Mouse (Mus musculus): ENCODE measurements at regions not wholly inside any gene's neighbourhood (a gene's known extent, or its start where the extent isn't known, plus 50 kb on each side); places are given as distances from the start of the nearest gene placed in this dataset.
"Not testable (repeated sequence)": the region's sequence is repeated elsewhere in the genome, so short reads cannot be mapped to it uniquely, and the experiment has no call there.

DNA sequence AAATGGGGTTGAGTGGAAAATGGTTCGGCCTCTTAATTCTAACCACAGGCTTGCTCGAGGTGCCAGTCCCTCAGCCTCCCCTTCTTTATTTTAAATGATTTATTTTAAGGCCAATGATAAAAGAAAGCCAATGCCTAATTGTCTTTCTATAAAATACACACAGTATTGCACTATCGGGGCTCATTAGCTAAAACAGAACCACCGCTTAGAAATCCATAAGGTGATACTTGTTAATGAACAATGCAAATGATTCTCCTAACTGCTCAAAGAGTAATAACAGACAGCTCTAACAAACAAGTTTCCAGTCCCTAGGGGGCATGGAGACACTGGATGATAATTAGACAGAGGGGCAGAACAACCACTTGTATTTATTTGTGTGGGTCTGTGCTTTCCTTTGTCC, 58.8 kb downstream of the Emx2 start:
- no peak for DNase-seq

- DNase-seq, result peak; percentile 7
Observed at GRCm38 (mm10) chr19:59519156-59519555, 61.0 kb downstream of the Emx2 start.

GRCm38 (mm10) chr19:59522176-59522575, 64.0 kb downstream of the Emx2 start:
- DNase-seq, result no peak

GRCm38 (mm10) chr19:59523356-59523755, 65.2 kb downstream of the Emx2 start:
- no peak for DNase-seq

DNA sequence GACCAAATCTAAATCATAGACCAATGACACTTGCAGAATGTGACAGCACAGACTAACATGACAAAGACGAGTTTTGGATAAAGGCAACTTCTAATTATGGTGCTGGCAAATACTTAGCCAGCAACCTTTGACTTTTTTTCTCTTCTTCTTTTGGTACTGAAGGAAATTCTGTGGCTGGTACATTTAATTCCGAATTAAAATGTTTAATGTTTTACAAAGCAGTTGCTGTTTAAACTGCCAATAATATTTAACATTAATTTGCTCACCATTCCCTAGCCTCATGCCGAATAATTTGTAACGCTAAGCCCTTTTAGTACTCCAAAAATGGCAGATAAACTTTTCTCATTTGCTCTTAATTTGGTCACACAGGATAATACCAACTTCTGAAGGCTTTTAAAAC, 105.9 kb downstream of the Emx2 start:
- DNase-seq, result no peak

- no peak for DNase-seq
Observed at GRCm38 (mm10) chr19:59568907-59569306, 110.7 kb downstream of the Emx2 start.

- DNase-seq, result not testable (repeated sequence)
Observed at GRCm38 (mm10) chr19:59569590-59569989, 111.4 kb downstream of the Emx2 start.

GRCm38 (mm10) chr19:59574346-59574745, 116.2 kb downstream of the Emx2 start:
- no peak for DNase-seq

DNA sequence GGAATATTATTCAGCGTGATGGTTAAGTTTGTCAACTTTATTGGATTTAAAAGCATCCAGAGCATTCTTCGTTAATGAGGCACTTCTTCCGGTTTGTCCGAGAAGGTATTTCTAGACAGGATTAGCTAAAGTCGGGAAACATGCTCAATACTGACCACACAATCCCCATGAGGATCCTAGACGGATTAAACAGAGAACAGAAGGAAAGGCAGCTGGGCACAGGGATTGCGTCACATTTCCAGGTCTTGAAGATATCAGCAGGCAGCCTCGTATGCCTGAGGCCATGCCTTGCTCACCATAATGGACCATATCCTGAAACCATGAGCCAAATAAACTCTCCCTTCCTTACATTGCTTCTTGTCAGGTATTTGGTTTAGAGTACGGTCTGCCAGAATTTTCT, 119.7 kb downstream of the Emx2 start:
- DNase-seq, result no peak

DNA sequence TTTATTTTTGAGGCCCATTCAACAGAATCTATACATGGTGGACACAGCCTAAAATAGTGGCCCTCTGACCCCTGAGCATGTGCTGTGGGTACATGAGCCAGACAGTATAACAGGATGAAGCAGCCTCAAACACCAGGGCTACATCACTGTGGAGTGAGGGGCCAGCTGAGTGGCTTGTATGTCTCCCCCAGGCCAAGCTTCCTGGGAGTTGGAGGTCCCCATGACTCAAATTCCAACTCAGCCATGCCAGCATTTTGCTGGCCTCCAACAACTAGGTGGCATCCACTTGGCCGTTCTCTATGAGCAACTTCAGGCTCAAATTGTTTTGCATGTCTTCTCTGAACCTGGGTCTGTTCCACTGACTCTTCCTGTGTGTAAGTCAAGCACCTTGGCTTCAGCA, 121.5 kb downstream of the Emx2 start:
- no peak for DNase-seq

DNA sequence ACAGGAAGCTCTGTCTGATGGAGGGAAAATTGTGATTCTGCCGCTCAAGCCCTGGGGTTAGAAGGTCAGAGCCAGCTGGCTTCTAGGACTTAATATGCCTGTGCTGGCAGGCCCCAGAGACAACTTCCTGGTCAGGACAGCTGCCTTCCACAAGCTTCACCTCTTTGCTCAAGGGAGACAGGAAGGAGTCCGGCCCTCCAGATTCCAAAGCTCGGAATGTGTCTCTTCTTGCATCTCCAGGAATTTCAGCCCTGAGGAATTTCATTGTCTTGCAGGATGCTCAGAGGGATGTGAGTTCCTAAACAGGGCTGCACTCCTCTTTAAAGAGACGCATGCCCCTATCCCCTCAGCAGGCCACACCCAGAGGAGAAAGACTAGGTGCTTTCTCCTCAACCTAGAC, 127.7 kb downstream of the Emx2 start:
- DNase-seq, result no peak

DNA sequence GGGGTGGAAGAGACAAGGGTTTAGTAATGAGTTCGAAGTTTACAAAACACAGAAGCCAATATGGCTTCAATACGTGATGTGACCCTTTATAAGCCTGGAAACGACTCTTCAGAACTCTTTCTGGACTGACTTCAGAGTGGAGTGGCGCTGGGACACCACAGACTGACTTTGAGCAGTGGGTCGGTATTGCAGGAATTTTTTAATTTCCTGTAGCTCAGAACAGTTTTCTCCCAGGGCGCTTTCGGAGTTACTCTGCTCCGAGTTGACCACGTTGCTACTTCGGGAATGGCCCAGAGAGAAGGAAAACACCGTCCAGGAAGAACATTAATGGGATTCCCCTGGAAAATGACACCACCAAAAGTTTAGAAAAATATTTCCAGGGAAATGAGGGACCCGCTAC, 129.1 kb downstream of the Emx2 start:
- DNase-seq, result no peak

GRCm38 (mm10) chr19:59588068-59588522, 129.9 kb downstream of the Emx2 start:
- DNase-seq, result no peak

- DNase-seq, result no peak
Observed at GRCm38 (mm10) chr19:59590021-59590420, 131.8 kb downstream of the Emx2 start.

DNA sequence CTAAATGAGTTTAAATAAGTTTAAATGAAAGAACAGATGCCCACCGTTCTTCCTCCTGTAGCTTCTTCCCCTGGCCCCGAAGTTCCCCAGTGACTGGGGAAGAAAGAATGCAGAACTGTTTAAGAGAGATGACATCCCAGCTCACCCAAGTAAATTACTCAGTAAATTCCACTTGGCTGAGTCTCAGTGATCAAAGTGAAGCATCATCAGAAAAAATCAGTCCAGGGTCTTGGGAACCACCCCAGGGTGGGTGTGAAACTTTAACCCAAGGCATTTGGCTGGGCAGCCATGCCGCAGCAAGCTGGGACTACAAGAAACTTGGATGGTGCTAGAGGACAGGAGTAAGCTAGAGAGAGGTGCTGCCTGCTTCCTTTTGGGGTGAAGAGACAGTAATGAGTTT, 133.9 kb downstream of the Emx2 start:
- no peak for DNase-seq

DNA sequence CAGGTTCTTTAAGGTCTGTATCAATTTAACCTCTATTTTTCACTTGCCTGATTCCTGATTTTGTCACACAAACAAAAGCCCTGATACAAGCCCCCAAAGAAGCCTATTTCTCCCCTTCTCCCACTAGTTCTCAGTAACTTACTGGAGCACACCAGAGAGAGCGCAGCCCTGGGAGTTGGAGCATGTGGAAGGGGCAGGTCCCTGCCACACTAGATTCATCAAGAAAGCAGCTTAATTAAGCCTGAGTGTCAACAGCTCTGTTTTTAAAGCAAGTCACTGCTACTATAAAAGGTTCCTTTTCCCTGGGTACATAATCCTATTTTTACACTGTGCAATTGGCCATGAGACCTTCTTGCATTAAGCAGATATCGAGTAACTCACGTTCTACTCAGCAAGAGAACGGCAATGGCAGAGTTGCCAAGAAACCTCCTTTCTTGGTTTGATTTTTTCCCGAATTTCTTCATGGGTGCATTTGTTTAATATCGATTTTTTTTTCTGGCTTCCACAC, 166.2 kb downstream of the Emx2 start:
- DNase-seq, result no peak

DNA sequence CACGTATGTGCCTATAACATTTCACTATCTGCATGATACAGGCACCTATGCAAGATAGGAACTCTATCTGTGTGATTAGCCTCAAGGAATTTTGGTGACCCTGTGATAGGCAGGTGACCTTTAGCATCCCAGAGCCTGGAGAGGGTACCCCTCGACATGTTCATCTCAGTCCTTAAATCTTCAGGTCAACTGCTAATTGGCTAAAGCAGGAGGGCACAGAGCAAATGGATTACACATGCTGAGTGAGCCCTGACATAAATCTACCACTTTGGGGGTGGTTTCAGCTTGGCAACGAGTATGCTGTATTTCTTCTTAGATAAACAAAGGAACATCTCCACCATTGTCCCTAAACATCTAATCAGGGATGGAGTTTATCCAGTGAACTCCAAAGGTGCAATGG, 169.5 kb downstream of the Emx2 start:
- DNase-seq, result no peak

DNA sequence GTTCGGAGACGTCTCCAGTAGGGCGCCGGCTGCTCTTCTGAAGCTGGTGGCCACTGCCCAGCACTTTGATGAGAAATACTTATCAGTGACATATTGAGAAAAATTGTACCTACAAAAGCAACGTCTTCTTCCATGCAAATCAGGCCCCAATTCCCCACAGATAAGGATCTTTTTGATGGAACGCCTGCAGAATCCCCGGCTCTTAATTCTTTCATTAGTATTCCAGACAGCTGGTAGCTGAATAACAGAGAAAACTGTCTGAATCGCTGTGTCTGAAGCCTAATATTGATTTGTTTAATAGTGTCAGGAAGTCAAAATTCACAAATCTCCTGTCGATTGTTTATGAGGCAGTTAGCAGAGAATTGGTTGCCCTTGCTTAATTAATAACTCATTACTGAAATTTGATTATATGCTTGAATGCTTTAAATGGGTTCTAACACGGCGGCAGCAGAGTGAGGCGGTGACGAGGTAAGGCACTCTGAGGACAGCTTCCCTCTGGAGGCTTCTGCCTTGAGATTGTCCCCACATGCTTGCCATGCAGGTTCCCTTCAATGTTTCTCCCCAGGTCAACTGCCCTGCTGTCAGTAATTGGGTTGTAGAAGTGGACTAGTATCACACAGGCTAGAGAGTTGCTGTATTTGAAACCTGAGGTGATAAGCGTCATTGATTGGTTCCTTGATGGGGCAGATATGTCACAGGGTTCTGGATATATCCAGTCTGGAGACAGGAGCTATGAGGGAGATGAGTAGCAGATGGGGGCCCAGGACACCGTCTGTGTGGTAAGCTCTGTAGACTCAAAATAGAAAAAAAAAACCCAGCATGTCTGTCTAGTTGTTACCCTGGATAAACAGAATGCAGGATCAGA, 170.4 kb downstream of the Emx2 start:
- no peak for DNase-seq

DNA sequence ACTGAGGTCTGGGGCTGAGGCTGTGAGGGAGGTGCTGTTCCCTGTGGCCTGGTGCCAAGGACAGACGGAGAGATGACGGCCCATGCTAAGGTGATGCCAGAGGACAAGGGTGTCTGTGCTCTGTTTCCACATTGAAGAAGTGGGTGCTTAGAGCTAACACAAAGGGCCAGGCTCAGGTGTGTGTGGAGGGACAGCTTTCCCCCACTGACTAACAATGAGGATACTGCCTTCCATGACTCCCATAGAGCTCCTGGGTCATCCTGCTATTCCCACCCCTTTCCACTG, 170.9 kb downstream of the Emx2 start:
- DNase-seq, result no peak

- DNase-seq, result no peak
Observed at GRCm38 (mm10) chr19:59630095-59630494, 171.9 kb downstream of the Emx2 start.

- no peak for DNase-seq
Observed at GRCm38 (mm10) chr19:59630706-59631105, 172.5 kb downstream of the Emx2 start.

DNA sequence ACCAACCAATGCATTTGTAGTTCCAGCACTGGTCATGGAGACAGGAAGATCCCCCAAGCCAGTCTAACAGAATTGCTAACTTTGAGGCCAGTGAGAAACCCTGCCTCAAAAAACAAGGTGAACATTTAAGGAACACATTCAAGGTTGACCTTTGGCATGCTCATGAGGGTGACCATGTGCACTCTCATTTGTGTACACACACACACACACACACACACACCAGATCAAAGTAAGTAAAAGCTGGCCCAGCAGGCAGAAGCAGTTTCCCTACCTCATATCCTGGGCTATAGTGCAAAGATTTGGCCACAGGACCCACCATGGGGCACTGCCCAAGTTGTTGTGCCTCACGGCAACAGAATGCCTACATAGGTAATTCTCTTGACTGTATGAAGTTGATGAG, 173.4 kb downstream of the Emx2 start:
- no peak for DNase-seq

DNA sequence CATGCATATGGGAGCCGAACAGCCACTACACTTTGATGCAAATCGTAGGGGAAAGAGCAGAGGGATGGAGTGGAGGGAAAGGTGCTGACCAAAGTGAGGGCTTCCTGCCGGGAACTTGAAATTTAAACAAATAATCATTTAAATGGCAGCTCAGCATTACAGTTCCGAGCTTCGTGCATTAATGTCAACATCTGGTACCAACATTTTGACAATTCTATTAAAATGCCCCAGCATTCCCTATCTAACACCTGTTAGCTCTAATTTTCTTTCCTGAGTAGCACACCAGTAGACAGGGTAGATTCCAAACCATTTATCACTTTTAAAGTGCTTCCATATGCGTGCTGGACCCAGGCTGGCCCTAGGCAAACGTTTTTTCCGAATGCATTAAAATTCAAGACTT, 178.1 kb downstream of the Emx2 start:
- DNase-seq, result no peak

DNA sequence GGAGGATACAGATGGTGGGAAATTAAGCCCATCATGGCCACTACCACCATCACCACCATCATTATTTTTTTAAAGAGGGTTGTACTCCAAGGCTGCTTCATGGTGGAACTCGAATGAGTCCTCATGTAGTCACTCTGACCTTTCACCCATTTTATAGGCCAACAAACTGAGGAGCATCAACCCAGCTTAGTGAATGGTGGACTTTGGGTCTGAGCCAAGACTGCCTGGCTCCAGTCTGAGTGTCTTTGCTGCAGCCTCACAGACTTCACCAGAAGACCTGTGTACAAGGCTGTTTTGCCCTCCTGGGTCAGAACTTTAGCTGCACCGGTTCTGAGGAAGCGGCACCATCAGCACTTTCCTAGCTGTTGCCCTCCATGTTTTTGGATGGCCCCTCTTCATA, 184.4 kb downstream of the Emx2 start:
- no peak for DNase-seq

DNA sequence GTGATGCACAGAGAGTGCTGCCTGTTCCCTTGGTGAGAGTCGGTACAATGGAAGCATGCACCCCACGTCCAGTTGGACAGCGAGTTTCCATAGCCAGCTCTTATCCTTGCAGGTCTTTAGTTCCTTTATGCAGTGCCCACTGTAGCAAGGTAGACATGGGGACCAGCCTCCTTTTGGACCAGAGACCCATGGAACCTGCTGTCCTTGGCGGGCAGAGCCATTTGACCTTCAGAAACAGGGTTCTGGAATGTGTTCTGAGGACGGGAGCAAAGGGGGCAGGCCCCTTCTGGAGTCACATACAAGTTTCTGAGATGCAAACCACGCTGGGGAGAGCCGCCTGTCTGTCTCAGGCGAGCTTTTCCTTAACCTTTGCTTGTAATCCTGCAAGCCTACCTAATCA, 188.1 kb downstream of the Emx2 start:
- DNase-seq, result no peak

Data from layer of hippocampus, adult 9-11 months (tissue).